Mouse (Mus musculus): ENCODE results near the gene Cdkn2b.

Cdkn2b gene

DNA sequence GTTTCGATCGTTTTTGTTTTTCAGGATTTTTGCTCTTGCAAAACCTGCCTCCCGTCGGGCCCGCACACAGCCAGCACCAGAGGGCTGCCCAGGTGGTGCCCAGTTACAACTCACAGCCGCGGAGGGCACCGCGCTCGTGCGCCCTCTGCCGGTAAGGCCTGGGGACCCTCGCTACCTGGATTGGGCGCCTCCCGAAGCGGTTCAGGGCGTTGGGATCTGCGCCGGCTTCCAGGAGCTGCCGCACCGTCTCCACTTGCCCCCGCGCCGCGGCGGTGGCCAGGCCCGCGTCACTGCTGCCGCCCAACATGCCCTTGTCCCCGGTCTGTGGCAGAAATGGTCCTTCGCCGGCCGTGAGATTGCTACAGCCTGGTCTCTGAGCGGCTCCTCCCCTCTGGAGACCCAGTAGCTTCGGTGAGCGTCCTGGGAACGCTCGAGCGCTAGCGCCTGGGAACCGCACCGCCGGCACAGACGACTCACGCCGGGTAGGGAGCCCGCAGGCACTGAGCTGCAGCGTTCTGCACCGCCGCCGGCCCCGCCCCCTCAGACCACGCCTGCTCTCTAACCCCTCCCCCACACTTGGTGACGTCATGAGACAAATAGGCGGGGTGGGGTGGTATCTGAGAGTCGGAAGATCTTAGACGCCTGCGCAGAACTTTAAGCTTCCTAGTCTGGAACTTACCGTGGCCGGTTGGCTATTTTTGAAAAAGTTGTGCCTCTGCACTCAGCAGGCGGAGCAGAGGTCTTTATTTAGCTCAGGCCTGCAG is at the start of gene Cdkn2b:
Cdkn2b (minus strand) TSS at position 549 of the 764 bp plus-strand sequence.
- peak; percentile 95 for DNase-seq (ENCODE audit: low read depth, low spot score)

DNA sequence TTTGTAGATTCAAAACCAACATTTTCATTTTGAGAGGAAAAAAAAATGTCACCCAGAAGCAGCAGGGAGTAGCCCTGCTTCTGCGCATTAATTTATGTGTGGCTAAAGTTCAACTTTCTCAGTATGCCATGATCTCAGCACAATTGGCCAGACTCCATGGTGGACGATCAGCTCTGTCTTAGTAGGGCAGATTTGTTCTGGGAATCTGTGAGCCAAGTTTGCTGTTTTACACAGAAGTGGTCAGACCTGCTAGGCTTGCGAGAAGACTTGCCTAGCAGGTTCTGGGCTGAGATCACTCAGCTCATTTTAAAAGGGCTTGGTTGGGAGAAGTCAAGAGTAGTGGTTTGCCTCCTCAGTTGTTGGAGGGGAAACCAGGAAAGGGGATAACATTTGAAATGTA is 49.5 kb upstream of the Cdkn2b start:
- no peak for DNase-seq (ENCODE audit: low read depth, low spot score)

DNA sequence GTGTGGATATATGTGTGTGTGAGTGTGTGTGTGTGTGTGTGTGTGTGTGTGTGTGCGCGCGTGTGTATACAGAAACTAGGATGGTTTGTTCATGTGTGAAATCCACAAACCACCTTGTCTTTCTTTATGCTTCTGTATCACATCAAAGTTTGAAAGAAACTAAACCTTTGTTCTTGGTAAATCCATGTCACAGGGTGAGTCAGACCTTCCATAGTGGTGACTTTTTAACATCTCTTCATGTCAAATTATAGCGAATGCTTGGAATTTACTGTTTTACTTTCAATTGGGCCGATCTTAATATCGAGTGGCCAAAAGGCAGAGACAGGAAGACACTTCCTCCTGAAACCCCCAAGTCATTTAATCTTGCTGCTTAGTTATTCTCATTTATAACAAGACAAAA is 48.7 kb upstream of the Cdkn2b start:
- DNase-seq (ENCODE audit: low read depth, low spot score): no peak

DNA sequence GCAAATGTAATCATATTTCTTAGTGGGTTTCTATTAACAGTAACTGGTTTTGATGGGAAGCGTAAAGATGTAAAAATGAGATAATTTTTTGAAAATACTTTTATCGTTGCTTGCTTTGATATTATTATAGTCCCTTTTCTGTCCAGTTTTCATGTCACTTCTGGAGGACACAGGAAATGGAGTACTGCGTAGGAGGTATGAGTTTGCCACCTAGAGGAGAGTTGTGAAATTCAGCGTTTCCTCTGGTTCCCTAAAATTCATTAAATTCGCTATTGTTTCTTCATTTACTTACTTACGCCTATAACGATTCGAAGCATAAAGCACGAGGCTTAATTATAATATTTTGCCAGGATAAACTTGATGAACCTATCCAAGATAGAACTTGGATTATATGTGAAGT is 43.1 kb upstream of the Cdkn2b start:
- no peak for DNase-seq (ENCODE audit: low read depth, low spot score)

DNA sequence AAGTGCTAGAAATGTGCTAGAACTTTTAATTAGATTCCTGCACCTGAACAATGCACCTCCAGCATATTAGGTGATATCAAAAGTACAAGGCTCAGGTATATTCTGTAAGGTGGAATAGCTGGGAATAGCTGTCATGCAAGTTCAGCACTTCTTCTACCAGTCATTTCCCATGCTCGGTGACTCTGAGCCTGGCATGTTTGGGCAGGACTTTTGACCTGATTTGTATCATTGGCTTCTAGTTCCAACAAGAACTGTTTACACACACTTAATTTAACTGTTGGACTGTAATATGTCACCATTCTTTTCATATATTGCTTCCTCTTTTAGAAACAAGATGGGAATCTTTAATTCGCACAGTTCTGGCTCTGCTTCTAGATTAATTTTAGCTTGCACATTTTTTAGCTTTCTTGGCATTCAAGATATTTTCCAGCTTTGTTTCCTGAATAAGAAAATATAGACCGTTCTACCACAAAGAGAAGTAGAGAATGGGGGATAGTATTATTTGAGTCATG is 42.3 kb upstream of the Cdkn2b start:
- DNase-seq (ENCODE audit: low read depth, low spot score): no peak

DNA sequence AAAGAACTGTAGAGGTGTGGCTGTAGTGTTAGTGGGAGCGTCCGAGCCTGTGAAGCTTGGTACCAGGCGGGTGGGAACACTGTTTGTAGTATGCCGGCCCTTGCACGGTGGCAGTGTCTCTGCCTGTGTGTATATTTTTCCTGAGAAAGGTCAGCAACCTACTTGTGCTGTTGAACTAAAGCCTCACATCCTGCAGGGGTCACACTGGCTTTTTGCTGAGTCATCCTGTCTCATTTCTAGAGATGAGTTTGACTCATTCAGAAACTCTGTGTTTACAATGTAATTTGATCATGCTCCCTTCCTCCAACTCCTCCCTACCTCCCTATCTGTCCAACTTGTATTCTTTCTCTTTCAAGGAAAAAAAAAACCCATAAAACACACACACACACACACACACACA is 40.6 kb upstream of the Cdkn2b start:
- peak; percentile 62 for DNase-seq (ENCODE audit: low read depth, low spot score)

DNA sequence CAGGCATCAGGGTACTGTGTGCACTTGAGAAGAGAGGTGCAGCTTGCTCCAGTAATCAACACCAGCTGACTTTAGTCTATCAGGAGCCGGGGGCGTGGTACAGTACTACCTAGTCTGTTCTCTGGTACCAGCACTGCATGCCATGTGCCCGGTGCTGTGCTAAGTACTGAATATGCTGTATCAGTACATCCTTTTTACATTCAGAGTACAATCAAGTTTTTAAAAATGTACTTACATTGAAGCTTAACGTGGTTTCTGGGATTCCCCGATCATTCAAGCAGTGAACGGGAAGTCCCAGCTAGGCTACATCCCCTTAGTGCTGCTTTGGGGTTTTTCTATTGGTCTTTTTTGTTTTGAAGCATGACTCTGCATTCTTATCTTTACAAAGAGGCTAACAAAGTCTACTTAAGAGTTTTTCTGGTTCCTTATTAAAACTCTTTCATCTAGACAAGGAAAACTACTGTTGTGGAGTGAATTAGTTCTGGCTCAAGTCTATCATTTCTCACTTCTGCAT is 40.2 kb upstream of the Cdkn2b start:
- peak; percentile 18 for DNase-seq (ENCODE audit: low read depth, low spot score)

DNA sequence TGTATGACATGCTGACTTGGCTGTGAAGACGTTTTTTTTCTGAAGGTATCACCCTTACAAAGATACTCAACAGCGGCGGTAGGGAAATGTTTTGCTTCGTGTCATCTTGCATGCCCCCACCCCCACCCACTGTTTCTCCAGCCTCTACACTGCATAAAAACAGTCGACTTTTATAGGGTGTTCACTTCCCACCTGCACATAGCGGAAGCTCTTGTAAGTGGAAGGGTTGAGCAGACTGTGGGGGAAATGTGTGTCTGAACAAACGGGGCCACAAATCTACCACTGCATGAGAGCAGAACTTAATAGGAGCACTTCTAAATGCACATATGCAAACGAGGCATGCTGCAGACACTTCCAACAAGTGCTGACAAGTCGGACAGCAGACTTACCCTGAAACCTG is 39.6 kb upstream of the Cdkn2b start:
- peak; percentile 20 for DNase-seq (ENCODE audit: low read depth, low spot score)

DNA sequence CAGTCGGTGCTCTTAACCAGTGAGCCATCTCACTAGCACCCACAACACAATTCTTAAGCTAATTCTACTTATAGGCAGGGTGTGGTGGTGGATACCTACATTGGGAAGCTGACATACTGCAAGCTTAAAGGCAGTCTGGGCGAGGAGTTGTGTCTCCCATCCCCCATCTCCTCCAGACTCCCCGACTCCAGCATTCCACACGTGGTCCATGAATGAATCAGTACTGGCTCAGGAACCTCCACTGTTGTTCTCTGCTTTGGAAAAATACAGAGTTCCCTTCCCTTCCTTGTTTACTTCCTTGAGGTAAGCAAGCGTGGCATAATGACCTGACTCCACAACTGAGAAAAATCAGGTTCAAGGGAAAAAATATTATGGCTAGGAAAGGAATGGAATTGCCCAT is 38.0 kb upstream of the Cdkn2b start:
- DNase-seq (ENCODE audit: low read depth, low spot score): peak; percentile 6

DNA sequence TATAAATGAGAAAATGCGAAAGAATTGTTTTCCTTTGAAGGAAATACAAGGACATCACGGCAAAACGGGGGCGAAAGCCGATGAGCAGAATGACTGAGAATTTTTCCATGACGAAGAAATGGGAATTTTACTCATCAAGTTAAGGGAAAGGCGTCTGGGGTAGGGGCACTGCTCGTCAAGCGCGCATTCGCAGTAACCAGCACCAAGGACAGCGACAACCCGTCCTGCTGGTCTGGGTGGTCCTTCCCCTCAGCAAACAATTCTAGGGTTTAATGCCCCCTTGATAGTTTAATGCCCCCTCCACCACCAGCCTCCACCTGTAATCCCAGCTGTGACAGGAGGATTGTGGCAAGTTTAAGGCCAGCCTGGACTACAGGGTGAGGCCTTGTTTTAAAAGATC is 2.6 kb upstream of the Cdkn2b start:
- DNase-seq (ENCODE audit: low read depth, low spot score): peak; percentile 47

DNA sequence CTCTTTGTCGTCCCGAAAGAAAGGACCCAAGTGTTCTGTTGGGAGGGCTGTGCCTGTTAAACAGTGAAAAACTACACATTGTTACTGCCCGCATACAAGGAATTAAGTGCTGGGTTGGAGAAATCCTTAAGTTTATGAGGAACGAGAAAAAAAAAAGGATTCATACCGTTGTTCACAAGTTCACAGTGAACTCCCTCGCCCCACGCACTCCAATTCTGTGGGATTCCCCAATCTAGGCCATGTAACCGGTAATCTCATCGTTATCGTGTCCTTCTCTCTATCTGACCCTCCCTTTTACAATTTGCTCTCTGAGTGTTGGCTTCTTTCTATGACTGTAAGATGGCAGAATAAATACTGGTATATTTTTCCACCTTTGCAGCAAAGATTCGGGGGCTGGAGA is 843 bp downstream of the Cdkn2b start:
- DNase-seq (ENCODE audit: low read depth, low spot score): no peak

DNA sequence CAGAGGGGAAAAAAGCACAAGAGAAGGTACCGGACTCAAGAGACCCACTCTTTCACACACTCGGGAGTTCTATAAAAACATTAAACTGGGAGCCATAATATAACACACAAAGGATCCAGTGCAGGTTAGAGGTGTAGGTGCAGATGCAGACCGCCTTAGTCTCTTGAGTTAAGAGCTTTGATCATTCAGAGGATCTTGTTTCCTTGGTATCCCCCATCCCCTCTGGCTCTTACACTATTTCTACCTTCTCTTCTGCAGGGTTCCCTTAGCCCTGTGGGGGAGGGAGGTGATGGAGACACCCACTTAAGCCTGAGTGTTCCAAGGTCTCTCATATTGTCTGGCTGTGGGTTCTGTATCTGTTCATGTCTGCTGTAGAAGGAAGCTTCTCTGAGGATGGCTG is 2.8 kb downstream of the Cdkn2b start:
- DNase-seq (ENCODE audit: low read depth, low spot score): no peak

DNA sequence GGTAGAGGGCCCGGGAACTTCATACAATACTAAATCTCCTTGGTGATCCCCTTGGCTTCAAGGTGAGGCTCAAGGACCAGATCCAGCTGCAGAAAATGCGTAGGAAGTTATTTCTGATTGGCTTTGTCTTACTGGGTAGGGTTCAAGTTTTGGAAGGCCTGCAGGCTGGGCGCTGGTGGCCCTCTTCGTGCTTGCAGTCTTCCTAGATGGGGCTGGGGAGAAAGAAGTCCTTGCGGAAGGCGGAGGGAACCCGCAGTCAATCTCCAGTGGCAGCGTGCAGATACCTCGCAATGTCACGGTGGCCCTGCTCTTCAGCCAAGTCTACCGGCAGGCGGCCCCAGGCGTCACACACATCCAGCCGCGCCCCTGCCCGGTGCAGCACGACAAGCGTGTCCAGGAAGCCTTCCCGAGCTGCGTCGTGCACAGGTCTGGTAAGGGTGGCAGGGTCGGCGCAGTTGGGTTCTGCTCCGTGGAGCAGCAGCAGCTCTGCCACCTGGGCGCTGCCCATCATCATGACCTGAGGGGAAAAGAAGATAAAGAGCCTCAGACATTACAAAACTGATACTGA is 4.0 kb downstream of the Cdkn2b start:
- peak; percentile 37 for DNase-seq (ENCODE audit: low read depth, low spot score)

DNA sequence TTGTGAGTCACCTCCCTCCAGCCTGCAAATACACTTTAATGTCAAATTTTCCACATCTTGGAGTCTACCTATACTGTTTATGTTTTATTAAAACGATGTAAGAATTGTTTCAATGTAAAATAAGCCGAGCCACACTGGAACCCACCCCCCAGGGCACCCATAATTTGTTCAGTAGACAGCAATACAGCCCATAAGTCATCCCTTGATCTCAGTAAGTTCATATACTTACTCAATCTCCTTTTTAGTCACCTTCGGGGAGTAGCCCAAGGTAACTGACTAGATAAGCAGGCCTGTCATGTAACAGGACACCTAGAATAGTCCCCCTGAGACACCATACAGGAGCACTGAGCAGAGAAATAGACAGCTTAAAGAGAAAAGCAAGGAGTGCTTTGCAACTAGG is 5.1 kb downstream of the Cdkn2b start:
- no peak for DNase-seq (ENCODE audit: low read depth, low spot score)

DNA sequence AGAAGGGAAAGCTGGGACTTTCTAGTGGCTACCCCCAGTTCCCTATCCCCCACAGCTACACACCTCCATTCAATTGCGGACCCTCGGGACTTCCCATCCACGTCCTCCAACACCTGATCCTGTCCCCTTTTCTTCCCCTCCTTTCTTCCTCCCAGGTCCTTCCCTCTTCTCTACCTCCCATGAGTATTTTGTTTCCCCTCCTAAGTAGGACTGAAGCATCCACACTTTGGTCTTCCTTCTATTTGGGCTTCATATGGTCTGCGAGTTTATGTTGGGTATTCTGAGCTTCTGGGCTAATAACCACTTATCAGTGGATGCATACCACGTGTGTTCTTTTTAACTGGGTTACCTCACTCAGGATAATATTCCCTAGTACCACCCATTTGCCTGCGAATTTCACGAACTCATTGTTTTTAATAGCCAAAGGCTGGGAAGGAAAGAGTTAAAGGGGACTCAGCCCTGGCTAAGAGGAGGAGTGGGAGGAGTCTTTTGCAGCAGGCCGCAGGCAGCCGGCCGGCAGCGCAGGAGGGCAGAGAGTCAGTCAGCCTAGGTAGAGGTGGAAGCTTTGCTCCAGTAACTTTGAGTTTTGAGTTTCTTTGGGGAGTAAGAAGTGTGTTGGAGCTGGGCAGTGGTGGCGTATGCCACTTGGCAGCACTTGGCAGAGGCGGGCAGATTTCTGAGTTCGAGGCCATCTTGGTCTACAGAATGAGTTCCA is 7.4 kb downstream of the Cdkn2b start:
- peak; percentile 53 for DNase-seq (ENCODE audit: low read depth, low spot score)

DNA sequence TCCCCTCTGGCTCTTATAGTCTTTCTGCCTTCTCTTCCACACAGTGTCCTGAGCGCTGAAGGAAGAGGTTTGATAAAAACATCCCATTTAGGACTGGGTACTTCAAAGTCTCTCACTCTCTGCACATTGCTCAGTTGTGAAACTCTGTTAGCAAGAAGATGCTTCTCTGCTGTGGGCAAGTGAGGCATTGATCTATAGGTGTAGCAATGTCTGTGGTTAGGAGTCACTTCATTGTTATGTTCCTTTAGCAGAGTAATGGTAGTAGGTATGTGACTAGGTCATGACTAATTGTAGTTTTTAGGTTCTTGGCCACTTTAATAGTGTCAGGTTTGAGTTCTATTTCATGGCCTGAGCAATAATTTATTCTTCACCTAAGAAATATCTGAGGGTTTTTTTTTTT is 8.7 kb downstream of the Cdkn2b start:
- DNase-seq (ENCODE audit: low read depth, low spot score): no peak

DNA sequence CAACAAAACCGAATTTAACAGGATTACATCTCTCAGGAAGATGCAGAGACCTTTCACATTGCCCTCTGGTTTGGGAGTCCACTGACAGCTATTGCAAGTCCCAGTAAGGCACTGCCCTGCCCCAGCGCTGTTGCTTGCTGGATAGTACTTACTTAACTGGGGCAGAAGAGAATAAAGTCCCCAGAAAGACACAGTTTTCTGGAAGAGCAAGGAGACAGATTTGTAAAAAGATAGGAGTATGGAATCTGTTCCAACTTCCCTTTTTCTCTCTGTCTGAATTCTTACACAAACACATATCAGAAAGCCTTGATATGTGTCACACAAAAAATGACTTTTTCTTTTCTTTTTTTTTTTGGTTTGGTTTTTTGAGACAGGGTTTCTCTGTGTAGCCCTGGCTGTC is 11.1 kb downstream of the Cdkn2b start:
- no peak for DNase-seq (ENCODE audit: low read depth, low spot score)

DNA sequence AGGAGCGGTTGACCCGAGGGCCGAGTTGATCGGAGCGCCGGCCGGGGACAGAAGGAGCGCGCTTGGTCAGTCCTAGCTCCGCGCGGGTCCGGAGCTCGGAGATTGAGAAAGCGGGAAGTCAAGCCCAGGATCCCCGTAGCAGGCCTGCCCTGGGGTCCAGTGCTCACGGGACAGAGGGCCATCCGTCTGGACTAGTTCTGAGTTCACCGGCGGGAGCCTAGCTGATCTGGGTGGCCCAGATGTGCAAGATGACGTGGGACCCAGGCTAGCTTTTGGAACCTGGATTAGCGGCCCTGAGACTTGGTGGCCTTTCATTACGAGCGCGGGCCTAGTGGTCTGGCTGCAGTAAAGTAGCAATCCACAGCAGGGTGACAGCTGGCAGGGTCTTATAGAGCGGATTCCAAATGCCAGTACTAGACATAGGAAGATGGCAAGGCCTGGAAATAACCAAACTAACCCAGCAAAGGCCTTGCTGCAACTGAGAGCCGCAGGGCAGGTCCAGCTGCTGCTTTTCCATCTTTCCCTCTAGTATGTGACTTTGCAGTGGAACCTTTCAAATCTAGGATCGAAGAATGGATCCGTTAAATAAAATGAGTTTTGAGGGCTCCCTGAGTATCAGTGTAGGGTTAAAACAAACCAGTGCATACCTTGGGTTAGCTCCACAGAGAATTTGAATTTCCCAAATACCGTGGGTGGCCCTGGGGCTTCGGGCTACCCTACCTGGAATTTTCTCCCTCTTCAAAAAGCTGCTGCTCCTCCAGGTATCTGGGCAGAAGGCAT is 15.2 kb downstream of the Cdkn2b start:
- peak; percentile 28 for DNase-seq (ENCODE audit: low read depth, low spot score)

DNA sequence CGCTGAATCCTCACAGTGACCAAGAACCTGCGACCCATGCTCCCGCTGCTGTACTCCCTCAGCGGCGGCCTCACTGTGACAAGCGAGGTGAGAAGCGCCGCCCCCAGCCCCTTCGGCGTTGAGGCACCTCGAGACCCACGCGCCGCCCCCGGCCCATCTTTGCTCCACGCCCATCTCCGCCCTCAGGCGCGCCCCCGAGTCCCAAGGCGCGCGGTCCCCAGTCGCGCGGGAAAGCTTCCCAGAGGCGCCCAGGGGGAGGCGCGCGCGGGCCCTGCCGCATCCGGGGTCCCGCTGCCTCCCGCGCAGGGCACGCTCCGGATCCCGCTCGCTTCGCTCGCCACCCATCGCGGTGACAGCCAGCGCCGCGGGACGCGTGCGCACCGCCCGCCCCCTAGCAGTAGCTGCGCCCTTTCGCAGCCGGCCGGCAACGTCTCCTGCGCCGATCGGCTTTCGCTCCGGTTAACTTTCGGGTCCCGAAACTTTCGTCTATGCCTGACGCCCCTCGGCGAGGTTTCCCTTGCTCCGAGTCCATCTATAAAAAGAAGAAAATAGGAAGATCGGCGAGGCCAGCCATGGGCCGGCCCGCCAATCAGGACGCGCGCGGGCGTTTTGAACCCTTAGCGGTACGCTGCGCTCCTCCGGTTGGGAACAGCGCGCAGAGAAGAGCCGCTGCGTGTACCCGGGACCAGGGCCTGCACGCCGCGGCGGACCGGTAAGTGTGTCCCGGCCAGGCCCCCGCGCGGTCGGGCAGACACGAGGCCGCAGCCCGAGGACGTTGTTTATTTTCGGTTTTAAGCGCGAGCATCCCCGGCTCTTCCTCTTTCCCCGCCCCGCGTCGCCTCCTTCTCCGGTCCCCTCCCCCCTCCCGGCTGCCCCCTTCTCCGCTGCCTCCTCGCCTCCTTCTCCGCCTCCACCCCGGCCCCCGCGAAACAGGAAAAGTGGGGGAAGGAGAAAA is 16.1 kb downstream of the Cdkn2b start, which contains the start of gene Cdkn2a:
Cdkn2a (minus strand) TSS at position 168 of the 955 bp plus-strand sequence.
- DNase-seq (ENCODE audit: low read depth, low spot score): peak; percentile 89

DNA sequence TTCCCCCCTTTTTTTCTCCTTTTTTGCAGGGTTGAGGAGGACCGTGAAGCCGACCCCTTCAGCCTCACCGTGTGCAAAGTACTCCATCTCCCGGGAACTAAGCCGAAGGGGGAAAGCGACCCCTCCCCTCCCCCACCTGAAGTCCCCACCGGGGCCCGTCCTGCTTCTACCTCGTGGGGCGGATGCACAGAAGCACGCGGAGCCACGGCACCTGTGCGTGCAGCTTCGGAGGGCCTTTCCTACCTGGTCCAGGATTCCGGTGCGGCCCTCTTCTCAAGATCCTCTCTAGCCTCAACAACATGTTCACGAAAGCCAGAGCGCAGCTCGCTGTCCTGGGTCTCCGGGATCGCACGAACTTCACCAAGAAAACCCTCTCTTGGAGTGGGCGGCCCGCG is 16.8 kb downstream of the Cdkn2b start:
- DNase-seq (ENCODE audit: low read depth, low spot score): no peak

All from ES-CJ7 (cell line).